11 mouse cellular contexts compared by ENCODE assay signal in genomic region chr10:80756509-80756908, GRCm38 (mm10). TPM values are rescaled to one million over a fixed set of nuclear protein-coding genes. Genes with fewer than 3 reads are reported as not detected.
A peak's percentile ranks its signal among the peaks of the same experiment; 100 is the strongest.
DNase-seq lines count a peak whose midpoint lies in the region; ATAC-seq and TF ChIP-seq lines count a peak whose summit lies in the region.
"Had no signal": no experiment of that assay in that cellular context is flagged by ENCODE, and none has a peak within 500 bp of the region (broad histone marks: within the 10 kb centered on the region; RNA-seq: fewer than 3 reads in every experiment).

No protein-coding gene starts in this region.

- no peaks in the 10 kb centered on the region for H3K9me3 ChIP-seq in heart, embryonic 14.5 days (ENCODE audit: control insufficient read depth, low read length)
- no peaks in the 10 kb centered on the region for H3K9me3 ChIP-seq in ES-E14 (ENCODE audit: control insufficient read depth, insufficient read depth, low read depth, low read length)
- no peaks in the 10 kb centered on the region for H3K9me3 ChIP-seq in forebrain, postnatal 0 days (ENCODE audit: low read length)
- no peaks in the 10 kb centered on the region for H3K9me3 ChIP-seq in liver, postnatal 0 days (ENCODE audit: low read length)

- TF ChIP-seq CTCF in forebrain, postnatal 0 days (IDR thresholded peaks at IDR 0.05; ENCODE audit: low read depth) = no peak
- no peak for TF ChIP-seq CTCF in liver, postnatal 0 days (IDR thresholded peaks at IDR 0.05; ENCODE audit: low read depth)

- no peak for DNase-seq in heart, postnatal 36 days
- no peak for DNase-seq in ES-E14 (ENCODE audit: low read depth, low spot score)
- DNase-seq in forebrain, postnatal 0 days = no peak
- DNase-seq in liver, postnatal 0 days = no peak
- DNase-seq in urinary bladder, adult 18-20 months (ENCODE audit: low spot score in 2 of 2) = no peak
- no peak for DNase-seq in cerebellum, postnatal 14 days
- no peak for DNase-seq in spleen, adult 12 weeks (ENCODE audit: low spot score)
- DNase-seq: embryo, embryonic 11 days; left cerebral cortex, postnatal 4 days; thymus, postnatal 36 days had no signal

- peaks cover 46 to 71% of the 10 kb centered on the region in 2 experiments for H3K4me1 ChIP-seq in heart, embryonic 14.5 days (ENCODE audit: control insufficient read depth in 2 of 2, insufficient read depth in 2 of 2, low read length in 2 of 2)
- H3K4me1 ChIP-seq in ES-E14 (ENCODE audit: control insufficient read depth in 2 of 2, insufficient read depth in 2 of 2, low read length in 2 of 2, poor library complexity in 1 of 2) = peaks cover 0 to 18% of the 10 kb centered on the region in 2 experiments; a peak in 3 of 4 replicates
- peaks cover 17% of the 10 kb centered on the region for H3K4me1 ChIP-seq in forebrain, postnatal 0 days (ENCODE audit: insufficient read depth)
- peaks cover 60% of the 10 kb centered on the region for H3K4me1 ChIP-seq in liver, postnatal 0 days (ENCODE audit: insufficient read depth)

- no peak for ATAC-seq in heart, embryonic 14.5 days (ENCODE audit: insufficient number of reproducible peaks, insufficient read depth, low FRiP score, low read depth)
- no peak for ATAC-seq in forebrain, postnatal 0 days
- ATAC-seq in liver, postnatal 0 days = no peak

- H3K27me3 ChIP-seq in heart, embryonic 14.5 days (ENCODE audit: control insufficient read depth, insufficient read depth, low read length) = no peaks in the 10 kb centered on the region
- no peaks in the 10 kb centered on the region for H3K27me3 ChIP-seq in forebrain, postnatal 0 days (ENCODE audit: insufficient read depth, low read length)
- H3K27me3 ChIP-seq in liver, postnatal 0 days (ENCODE audit: insufficient read depth, low read length) = no peaks in the 10 kb centered on the region

- H3K9ac ChIP-seq in heart, embryonic 14.5 days (ENCODE audit: low read length) = peak overlapping the region; percentile 98
- peak overlapping the region; percentile 99; the same call in 1 of the 2 replicates for H3K9ac ChIP-seq in ES-E14 (ENCODE audit: insufficient read depth, low read depth, low read length, poor library complexity, severe bottlenecking)
- H3K9ac ChIP-seq in forebrain, postnatal 0 days = peak overlapping the region; percentile 84
- H3K9ac ChIP-seq in liver, postnatal 0 days (replicated peaks) = peak overlapping the region; percentile 98

- WGBS in heart, embryonic 14.5 days = 52% methylated on average over 2 of the region's 2 CpGs
- 52% methylated on average over 2 of the region's 2 CpGs for WGBS in forebrain, postnatal 0 days
- 62% methylated on average over 2 of the region's 2 CpGs for WGBS in liver, postnatal 0 days (ENCODE audit: insufficient replicate concordance)

- peak overlapping the region; percentile 90 for H3K4me2 ChIP-seq in heart, embryonic 14.5 days (ENCODE audit: low read length)
- H3K4me2 ChIP-seq in forebrain, postnatal 0 days (ENCODE audit: low read depth) = peak overlapping the region; percentile 72
- peak overlapping the region; percentile 91 for H3K4me2 ChIP-seq in liver, postnatal 0 days (ENCODE audit: low read depth, low read length)

- no peak for TF ChIP-seq EP300 in liver, postnatal 0 days (IDR thresholded peaks at IDR 0.05; ENCODE audit: low read depth)

- no peaks in the 10 kb centered on the region for H3K36me3 ChIP-seq in heart, embryonic 14.5 days (ENCODE audit: control insufficient read depth, insufficient read depth, low read length)
- no peaks in the 10 kb centered on the region for H3K36me3 ChIP-seq in ES-E14 (ENCODE audit: control insufficient read depth, insufficient read depth, low read length, poor library complexity, severe bottlenecking)
- no peaks in the 10 kb centered on the region for H3K36me3 ChIP-seq in forebrain, postnatal 0 days (ENCODE audit: insufficient read depth)
- no peaks in the 10 kb centered on the region for H3K36me3 ChIP-seq in liver, postnatal 0 days (replicated peaks; ENCODE audit: insufficient read depth, low read length)

- peak overlapping the region; percentile 93 to 99 for H3K4me3 ChIP-seq in heart, embryonic 14.5 days (ENCODE audit: control insufficient read depth in 1 of 2, insufficient read depth in 1 of 2, low read depth in 1 of 2, low read length in 2 of 2)
- H3K4me3 ChIP-seq in ES-E14 (ENCODE audit: insufficient read depth in 1 of 2, low read depth in 1 of 2, low read length in 2 of 2, poor library complexity in 1 of 2, severe bottlenecking in 1 of 2) = peak overlapping the region in 1 of 2 experiments; percentile 93; a peak in 1 of 4 replicates
- H3K4me3 ChIP-seq in forebrain, postnatal 0 days (ENCODE audit: low read depth, low read length) = peak overlapping the region; percentile 70
- peak overlapping the region; percentile 99 for H3K4me3 ChIP-seq in liver, postnatal 0 days (ENCODE audit: low read depth, low read length)

- in situ Hi-C loops in ES-E14 (cut with MboI; ENCODE audit: low sequenced_read_pairs in 2 of 2, unreplicated experiment in 2 of 2) = no loop called here

- intact Hi-C loops in heart, postnatal 36 days (cut with DNase I) = no loop called here

- H3K27ac ChIP-seq in heart, embryonic 14.5 days (replicated peaks in 1 of 2; ENCODE audit: control insufficient read depth in 1 of 2, insufficient read depth in 1 of 2, low read depth in 2 of 2, low read length in 2 of 2) = peak overlapping the region in 1 of 2 experiments; percentile 87; a peak in 2 of 4 replicates
- no peak overlapping the region for H3K27ac ChIP-seq in ES-E14 (ENCODE audit: insufficient read depth, low read depth, low read length, poor library complexity, severe bottlenecking)
- H3K27ac ChIP-seq in forebrain, postnatal 0 days (ENCODE audit: low read depth, low read length) = no peak overlapping the region
- H3K27ac ChIP-seq in liver, postnatal 0 days (ENCODE audit: low read depth) = no peak overlapping the region

TF ChIP-seq in ES-E14, 5 proteins besides CTCF, POLR2A, EP300 and RAD21:
- TF ChIP-seq ZC3H11A (IDR thresholded peaks at IDR 0.05; ENCODE audit: borderline replicate concordance, low read depth, low read length) (no peak), ZNF384 (IDR thresholded peaks at IDR 0.05; ENCODE audit: low read depth, low read length) (no peak), CHD2 (IDR thresholded peaks at IDR 0.05; ENCODE audit: low read depth, low read length) (no peak), MAFK (IDR thresholded peaks at IDR 0.05; ENCODE audit: insufficient read depth, low read depth, low read length) (no peak), HCFC1 (IDR thresholded peaks at IDR 0.05; ENCODE audit: borderline replicate concordance, insufficient read depth, low read length) (no peak)

RNA-seq across cellular contexts. Expression of gene Dot1l, which starts 1.5 kb away (rescaled TPM):
- polyA plus RNA-seq in heart, embryonic 14.5 days (2014; fragmentation: Nextera tagmentation; extraction: Ambion mirVana) = 26.5 and 28.2 TPM in 2 replicates
- total RNA-seq in heart, postnatal 36 days (2021) = 10 to 100 TPM; 22.5 to 27.0 TPM
- total RNA-seq in ES-E14 (2012; rRNA removed) = 31.9 and 41.2 TPM in 2 replicates
- total RNA-seq in forebrain, postnatal 0 days (2014; rRNA removed) = 15.9 and 21.7 TPM in 2 replicates
- 5.7 and 8.5 TPM in 2 replicates for polyA plus RNA-seq in forebrain, postnatal 0 days (2015; fragmentation: Nextera tagmentation; extraction: Ambion mirVana)
- polyA plus RNA-seq in liver, postnatal 0 days (2015; fragmentation: Nextera tagmentation; extraction: Ambion mirVana) = 4.6 TPM in 2 replicates

RNA-seq across cellular contexts. Expression of gene Ap3d1, which starts 14.4 kb away (rescaled TPM):
- 45.0 and 54.5 TPM in 2 replicates for polyA plus RNA-seq in heart, embryonic 14.5 days (2014; fragmentation: Nextera tagmentation; extraction: Ambion mirVana)
- total RNA-seq in heart, postnatal 36 days (2021) = 10 to 100 TPM; 35.1 to 43.5 TPM
- total RNA-seq in ES-E14 (2012; rRNA removed) = 74.8 and 106 TPM in 2 replicates
- total RNA-seq in forebrain, postnatal 0 days (2014; rRNA removed) = 137 and 176 TPM in 2 replicates
- polyA plus RNA-seq in forebrain, postnatal 0 days (2015; fragmentation: Nextera tagmentation; extraction: Ambion mirVana) = 63.8 and 87.7 TPM in 2 replicates
- 16.4 and 19.0 TPM in 2 replicates for polyA plus RNA-seq in liver, postnatal 0 days (2015; fragmentation: Nextera tagmentation; extraction: Ambion mirVana)

RNA-seq across cellular contexts. Expression of gene Sf3a2, which starts 41.5 kb away (rescaled TPM):
- 49.2 and 51.0 TPM in 2 replicates for polyA plus RNA-seq in heart, embryonic 14.5 days (2014; fragmentation: Nextera tagmentation; extraction: Ambion mirVana)
- 10 to 100 TPM; 29.5 to 29.7 TPM for total RNA-seq in heart, postnatal 36 days (2021)
- total RNA-seq in ES-E14 (2012; rRNA removed) = 31.4 and 39.6 TPM in 2 replicates
- 20.4 and 20.6 TPM in 2 replicates for total RNA-seq in forebrain, postnatal 0 days (2014; rRNA removed)
- polyA plus RNA-seq in forebrain, postnatal 0 days (2015; fragmentation: Nextera tagmentation; extraction: Ambion mirVana) = 66.4 and 73.7 TPM in 2 replicates
- polyA plus RNA-seq in liver, postnatal 0 days (2015; fragmentation: Nextera tagmentation; extraction: Ambion mirVana) = 20.9 and 22.2 TPM in 2 replicates

RNA-seq across cellular contexts. Expression of gene Plekhj1, which starts 41.9 kb away (rescaled TPM):
- 71.1 and 75.4 TPM in 2 replicates for polyA plus RNA-seq in heart, embryonic 14.5 days (2014; fragmentation: Nextera tagmentation; extraction: Ambion mirVana)
- 10 to 100 TPM; 29.3 to 31.3 TPM for total RNA-seq in heart, postnatal 36 days (2021)
- 77.2 and 87.1 TPM in 2 replicates for total RNA-seq in ES-E14 (2012; rRNA removed)
- 81.1 and 89.0 TPM in 2 replicates for total RNA-seq in forebrain, postnatal 0 days (2014; rRNA removed)
- polyA plus RNA-seq in forebrain, postnatal 0 days (2015; fragmentation: Nextera tagmentation; extraction: Ambion mirVana) = 96.8 and 107 TPM in 2 replicates
- polyA plus RNA-seq in liver, postnatal 0 days (2015; fragmentation: Nextera tagmentation; extraction: Ambion mirVana) = 42.0 and 43.7 TPM in 2 replicates

RNA-seq across cellular contexts. Expression of gene Amh, which starts 48.5 kb away (rescaled TPM):
- 0.12 TPM in 1 of 2 replicates, not detected in the other for polyA plus RNA-seq in heart, embryonic 14.5 days (2014; fragmentation: Nextera tagmentation; extraction: Ambion mirVana)
- under 1 TPM; 0.22 to 0.53 TPM for total RNA-seq in heart, postnatal 36 days (2021)
- total RNA-seq in ES-E14 (2012; rRNA removed) = 1.0 and 1.9 TPM in 2 replicates
- total RNA-seq in forebrain, postnatal 0 days (2014; rRNA removed) = 0.62 and 0.69 TPM in 2 replicates
- polyA plus RNA-seq in forebrain, postnatal 0 days (2015; fragmentation: Nextera tagmentation; extraction: Ambion mirVana) = not detected in 2 replicates
- 0.06 TPM in 1 of 2 replicates, not detected in the other for polyA plus RNA-seq in liver, postnatal 0 days (2015; fragmentation: Nextera tagmentation; extraction: Ambion mirVana)
